Mouse (Mus musculus): ENCODE measurements around the gene Mfap1a.
A peak's percentile ranks its signal among the peaks of the same experiment; 100 is the strongest.
"Not testable (repeated sequence)": the region's sequence is repeated elsewhere in the genome, so short reads cannot be mapped to it uniquely, and the experiment has no call there.

Mfap1a gene

GRCm38 (mm10) chr2:121475306-121475705 is 31.2 kb downstream of the Mfap1a start:
- DNase-seq (ENCODE audit: low read depth, low spot score), result not testable (repeated sequence)

- no peak for DNase-seq (ENCODE audit: low read depth, low spot score)
Observed at GRCm38 (mm10) chr2:121474180-121474535, 32.3 kb downstream of the Mfap1a start.

GRCm38 (mm10) chr2:121473301-121474179 is 32.9 kb downstream of the Mfap1a start, which contains the start of gene Mfap1b:
Gene Mfap1b (minus strand): TSS chr2:121474067.
- DNase-seq (ENCODE audit: low read depth, low spot score), result peak; percentile 94

DNA sequence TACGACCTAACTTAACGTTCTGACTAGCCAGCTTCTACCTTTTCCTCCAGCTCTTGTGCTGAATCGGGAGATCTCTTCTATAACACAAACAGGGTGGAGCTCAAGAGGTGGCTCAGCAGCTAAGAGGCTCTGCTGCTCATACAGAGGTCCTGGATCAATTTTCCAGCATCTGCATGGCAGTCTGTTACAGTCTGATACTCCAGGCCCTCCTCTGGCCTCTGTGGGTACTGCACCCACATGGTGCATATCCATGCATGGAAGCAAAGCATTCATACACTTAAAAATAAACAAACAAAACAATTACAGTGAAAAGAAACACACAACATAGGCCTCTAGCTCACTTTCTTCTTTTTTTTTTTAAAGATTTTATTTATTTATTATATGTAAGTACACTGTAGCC is 33.7 kb downstream of the Mfap1a start:
- not testable (repeated sequence) for DNase-seq (ENCODE audit: low read depth, low spot score)

- not testable (repeated sequence) for DNase-seq (ENCODE audit: low read depth, low spot score)
Observed at GRCm38 (mm10) chr2:121468982-121469381, 37.5 kb downstream of the Mfap1a start.

DNA sequence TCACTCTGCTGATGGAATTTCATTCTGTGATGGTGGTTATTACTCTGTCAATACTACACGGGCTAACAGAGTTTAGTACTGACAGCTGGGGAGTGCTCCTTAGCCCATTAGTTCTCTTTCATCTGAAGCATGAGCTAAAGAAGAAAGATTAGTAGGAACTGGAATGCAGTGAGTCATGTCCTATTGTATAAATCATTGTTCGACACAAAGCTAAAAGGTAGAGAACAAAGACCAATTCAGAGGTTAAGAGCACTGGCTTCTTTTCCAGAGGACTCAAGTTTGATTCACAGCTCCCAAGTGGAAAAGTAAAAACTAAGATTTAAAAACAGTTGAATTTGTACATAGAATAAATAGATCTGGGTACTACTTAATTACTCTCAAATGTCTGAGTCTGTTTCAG is 46.4 kb downstream of the Mfap1a start:
- DNase-seq (ENCODE audit: low read depth, low spot score), result no peak

DNA sequence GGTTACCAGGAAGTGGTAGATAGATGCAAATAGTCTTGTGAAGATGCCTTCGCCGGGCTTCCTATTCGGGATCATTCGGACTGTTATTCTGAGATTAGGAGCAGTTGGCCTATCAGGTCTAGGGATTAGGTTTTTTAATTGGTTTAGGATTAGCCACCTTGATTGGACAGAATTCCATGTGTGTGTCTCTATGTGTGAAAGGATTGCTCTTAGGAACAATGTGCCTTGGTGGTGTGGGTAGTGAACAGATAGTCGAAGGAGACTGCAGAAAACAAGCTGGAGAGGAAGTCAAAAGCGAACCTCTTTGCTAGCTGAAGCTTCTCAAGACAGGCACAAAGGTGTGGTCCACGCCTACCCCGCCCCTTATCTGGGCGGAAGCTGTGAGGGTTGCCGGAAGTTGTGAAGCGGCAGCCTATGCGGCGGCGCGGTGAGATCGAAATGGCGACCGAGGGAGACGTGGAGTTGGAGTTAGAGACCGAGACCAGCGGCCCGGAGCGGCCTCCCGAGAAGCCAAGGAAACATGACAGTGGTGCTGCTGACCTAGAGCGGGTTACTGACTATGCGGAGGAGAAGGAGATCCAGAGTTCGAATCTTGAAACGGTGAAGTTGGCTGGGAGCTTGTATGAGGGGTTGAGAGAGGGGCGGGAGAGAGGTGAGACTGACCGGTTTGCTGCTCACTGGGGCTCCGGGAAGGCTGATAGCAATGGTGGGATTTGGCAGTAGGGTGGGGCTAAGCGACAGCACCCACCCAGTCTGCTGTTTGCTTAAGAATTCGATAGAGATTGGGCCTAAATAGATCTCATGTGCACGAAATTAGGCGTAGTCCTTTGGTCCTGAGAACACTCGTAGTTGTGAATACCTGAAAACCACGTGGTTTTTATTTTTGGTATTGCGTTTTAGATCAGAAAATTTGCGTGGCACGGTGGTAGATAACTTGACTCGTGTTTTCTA is 49.5 kb downstream of the Mfap1a start, which contains the start of gene Serinc4:
TSS of gene Serinc4 (minus strand) at position 90 of the 951 bp plus-strand sequence.
- peak; percentile 96 for DNase-seq (ENCODE audit: low read depth, low spot score)

- DNase-seq (ENCODE audit: low read depth, low spot score), result no peak
Observed at GRCm38 (mm10) chr2:121455534-121455933, 50.9 kb downstream of the Mfap1a start.

DNA sequence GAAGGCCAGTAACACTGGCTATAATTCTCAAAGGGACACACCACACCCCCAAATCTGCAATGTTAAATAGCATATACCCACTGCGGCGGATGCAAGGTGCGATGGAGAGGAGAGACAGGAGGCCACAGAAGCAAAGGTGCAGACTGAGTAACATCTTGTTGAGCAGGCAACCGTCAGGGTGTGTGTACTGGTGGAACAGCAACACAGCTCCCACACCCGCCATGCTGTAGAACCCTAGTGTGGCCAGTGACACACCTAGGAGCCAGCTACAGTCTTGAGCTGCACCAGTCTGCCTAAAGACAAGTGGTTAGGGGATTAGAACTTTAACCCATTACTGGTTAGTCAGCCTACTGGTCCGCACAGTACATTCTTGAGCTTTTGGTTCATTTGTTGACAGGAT is 52.5 kb downstream of the Mfap1a start:
- no peak for DNase-seq (ENCODE audit: low read depth, low spot score)

DNA sequence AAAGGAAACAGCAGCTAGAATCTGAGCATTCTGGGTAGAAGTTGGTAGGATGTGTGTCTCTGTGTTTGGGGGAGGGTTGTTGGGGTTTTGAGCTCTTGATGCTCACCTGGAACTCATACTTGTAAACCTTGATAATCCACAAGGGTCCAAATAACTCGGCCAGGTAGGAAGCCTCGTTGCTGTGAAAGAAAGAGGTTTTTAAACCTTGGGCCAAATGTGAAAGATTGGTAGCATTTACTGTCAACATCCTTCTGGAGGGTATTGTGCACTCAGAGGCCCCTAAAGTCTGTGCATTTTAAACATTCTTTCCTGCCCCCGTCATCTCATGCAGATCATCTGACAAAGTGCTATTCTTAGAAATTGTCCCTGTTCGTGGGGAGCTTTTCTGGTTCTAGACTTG is 53.5 kb downstream of the Mfap1a start, which contains the start of gene Hypk:
TSS of gene Hypk (plus strand) at position 301 of the 400 bp plus-strand sequence.
- DNase-seq (ENCODE audit: low read depth, low spot score), result no peak

- DNase-seq (ENCODE audit: low read depth, low spot score), result no peak
Observed at GRCm38 (mm10) chr2:121452361-121452760, 54.1 kb downstream of the Mfap1a start.

DNA sequence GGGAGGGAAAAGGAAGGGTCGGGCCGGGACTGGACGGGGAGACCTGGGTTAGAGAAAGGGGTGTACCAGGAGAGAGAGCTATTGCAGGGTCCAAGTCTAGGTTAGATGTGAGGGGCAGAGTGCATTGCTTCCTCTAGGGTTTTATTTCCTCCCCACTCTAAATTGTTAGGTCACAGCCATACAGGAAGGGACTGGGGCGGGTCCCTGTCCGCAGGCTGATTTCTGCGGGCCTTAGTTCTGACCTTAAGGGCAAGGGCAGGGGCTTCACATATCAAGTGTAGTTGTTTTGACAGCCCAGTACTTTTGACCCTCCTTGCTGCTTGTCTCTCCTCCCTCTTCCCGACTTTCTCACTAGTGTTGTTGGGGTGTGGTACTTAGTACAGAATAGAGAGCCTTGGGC is 56.4 kb downstream of the Mfap1a start:
- peak; percentile 47 for DNase-seq (ENCODE audit: low read depth, low spot score)

DNA sequence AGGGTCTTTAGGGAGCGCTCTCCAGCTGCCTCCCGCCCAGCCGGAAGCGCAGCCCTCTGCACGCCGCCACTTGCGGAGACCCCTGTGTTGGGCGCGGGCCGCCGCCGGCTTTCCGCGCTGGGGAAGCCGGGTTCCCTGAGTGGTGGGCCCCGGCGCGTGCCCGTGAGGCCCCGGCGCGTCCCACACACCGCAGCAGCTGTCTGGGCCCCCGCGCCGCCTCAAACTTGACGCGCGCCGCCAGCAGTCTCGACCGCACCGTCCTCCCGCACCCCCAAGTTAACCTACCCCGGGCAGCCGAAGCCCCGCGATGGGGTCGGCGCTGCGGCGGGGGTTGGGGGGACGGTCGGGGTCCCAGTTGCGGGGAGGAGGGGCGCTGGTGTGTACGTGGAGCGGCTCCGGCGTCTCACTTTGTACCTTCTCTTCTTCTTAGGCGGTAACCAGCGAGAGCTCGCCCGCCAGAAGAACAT is 56.9 kb downstream of the Mfap1a start:
- no peak for DNase-seq (ENCODE audit: low read depth, low spot score)

GRCm38 (mm10) chr2:121448739-121449535 is 57.5 kb downstream of the Mfap1a start, which contains the start of gene Serf2:
Gene Serf2 (plus strand): TSS chr2:121449195.
- peak; percentile 100 for DNase-seq (ENCODE audit: low read depth, low spot score)

DNA sequence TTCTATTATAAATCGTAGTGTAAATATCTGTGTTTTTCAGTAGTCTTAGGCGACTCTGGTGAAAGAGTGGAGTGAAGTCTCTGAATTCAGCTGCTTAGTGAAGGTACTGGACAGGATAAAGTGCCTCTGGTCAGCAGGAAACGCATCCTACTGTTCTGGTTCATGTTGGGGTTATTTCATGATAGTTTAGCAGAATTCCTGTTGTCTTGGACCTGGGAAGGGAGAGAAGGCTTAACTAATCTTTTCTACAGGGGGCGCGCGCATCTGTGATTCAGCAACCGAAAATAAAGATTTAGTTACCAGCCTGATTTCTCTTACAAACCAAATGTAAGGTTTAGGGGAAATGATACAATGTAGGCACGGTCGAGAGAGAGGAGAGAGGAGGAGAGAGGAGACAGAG is 58.3 kb downstream of the Mfap1a start:
- DNase-seq (ENCODE audit: low read depth, low spot score), result peak; percentile 33

- no peak for DNase-seq (ENCODE audit: low read depth, low spot score)
Observed at GRCm38 (mm10) chr2:121447006-121447405, 59.5 kb downstream of the Mfap1a start.

DNA sequence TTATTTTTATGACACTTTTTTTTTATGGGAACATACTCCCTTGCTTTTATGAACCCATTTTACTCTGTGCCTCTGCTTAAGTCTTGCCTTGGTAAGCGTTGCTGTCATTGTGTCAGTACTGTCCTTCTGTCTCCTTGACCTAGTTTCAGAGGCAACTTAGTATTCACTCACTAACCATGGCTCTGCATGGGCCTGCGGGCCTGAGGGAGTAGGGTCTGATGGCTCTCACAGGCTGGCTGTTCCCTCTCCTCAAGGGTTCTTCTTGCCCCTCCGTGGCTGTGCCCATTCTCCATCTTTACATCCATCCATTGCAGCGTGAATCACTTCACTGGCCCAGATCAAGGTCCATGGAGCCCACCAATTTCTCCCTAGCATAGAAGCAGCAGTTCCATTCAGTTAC is 60.0 kb downstream of the Mfap1a start:
- DNase-seq (ENCODE audit: low read depth, low spot score), result no peak

DNA sequence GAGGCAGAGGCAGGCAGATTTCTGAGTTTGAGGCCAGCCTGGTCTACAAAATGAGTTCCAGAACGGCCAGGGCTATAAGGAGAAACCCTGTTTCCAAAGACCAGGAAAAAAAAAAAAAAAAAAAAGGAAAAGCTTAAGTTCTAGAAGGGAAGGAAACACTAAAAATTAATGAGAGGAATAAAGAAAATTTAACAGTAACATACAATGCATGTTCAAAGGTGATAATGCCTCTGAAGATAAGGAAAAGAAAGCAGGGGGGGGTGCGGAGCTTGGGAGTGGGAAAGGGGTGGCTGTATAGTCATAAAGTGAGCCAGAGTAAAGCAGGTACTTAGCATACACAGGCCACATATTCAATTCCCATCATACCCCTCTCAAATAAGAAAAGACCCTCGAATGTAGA is 61.3 kb downstream of the Mfap1a start:
- no peak for DNase-seq (ENCODE audit: low read depth, low spot score)

- no peak for DNase-seq (ENCODE audit: low read depth, low spot score)
Observed at GRCm38 (mm10) chr2:121444178-121444577, 62.3 kb downstream of the Mfap1a start, which contains the start of gene Ell3. Gene Ell3 (minus strand): TSS chr2:121444278.

- DNase-seq (ENCODE audit: low read depth, low spot score), result no peak
Observed at GRCm38 (mm10) chr2:121443068-121443349, 63.5 kb downstream of the Mfap1a start.

All from ZHBTc4 (cell line).